Mouse (Mus musculus): Measurements from ENCODE around the gene Tbck.

DNA sequence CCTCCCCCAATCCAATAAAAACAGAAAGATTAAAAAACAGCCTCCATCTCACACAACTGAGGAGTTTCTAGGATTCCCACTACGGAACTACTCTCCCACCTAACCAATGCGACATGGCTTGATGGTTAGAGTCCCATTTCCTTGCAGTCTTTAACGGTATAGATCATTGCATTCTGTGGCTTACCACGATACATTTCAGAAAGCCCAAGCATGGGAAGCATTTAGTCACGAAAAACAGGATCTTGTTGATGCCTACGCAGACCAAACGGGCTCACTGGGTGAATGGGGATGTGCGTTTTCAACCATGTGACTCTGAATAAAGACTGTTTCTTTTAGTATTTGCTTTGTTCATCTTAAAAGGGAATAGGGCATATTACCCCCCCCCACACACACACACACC lies 181.0 kb downstream of the Tbck start:
- TF ChIP-seq USF1 (IDR thresholded peaks at IDR 0.05; ENCODE audit: low read depth), result no peak
- TF ChIP-seq POLR2A (IDR thresholded peaks at IDR 0.05; ENCODE audit: insufficient read length, low read depth), result no peak
